Mouse (Mus musculus): ENCODE measurements around the gene Tor2a. TPM values are rescaled to one million over a fixed set of nuclear protein-coding genes. Genes with fewer than 3 reads are reported as not detected.

The Tor2a gene
- polyA plus RNA-seq (2015; fragmentation: Nextera tagmentation; extraction: Ambion mirVana) = 54.4 and 60.6 TPM in 2 replicates

GRCm38 (mm10) chr2:32757056-32757845 lies at the start of gene Tor2a:
Gene Tor2a (plus strand): TSS chr2:32757234.
- Histone ChIP-seq H3K4me3 (replicated peaks) (peak within 1 kb of the TSS; percentile 74), H3K4me1 (peaks cover 19% of the 10 kb centered on the region), H3K4me2 (peak within 1 kb of the TSS; percentile 58), H3K9ac (replicated peaks) (peak within 1 kb of the TSS; percentile 90), H3K9me3 (replicated peaks) (no peaks in the 10 kb centered on the region), H3K27me3 (replicated peaks) (no peaks in the 10 kb centered on the region), H3K27ac (replicated peaks) (peak within 1 kb of the TSS; percentile 95), H3K36me3 (peaks cover 46% of the 10 kb centered on the region)
- WGBS = under 1% methylated on average over 66 of the region's 66 CpGs
- peak; percentile 96 for ATAC-seq (ENCODE audit: low FRiP score)

GRCm38 (mm10) chr2:32708643-32709042 lies 48.4 kb upstream of the Tor2a start:
- no peak overlapping the region for H3K4me2 ChIP-seq
- H3K4me1 ChIP-seq = peaks cover 23% of the 10 kb centered on the region
- no peaks in the 10 kb centered on the region for H3K9me3 ChIP-seq (replicated peaks)
- WGBS = 48% methylated on average over 3 of the region's 3 CpGs
- no peak for ATAC-seq (ENCODE audit: low FRiP score)
- H3K27me3 ChIP-seq (replicated peaks) = no peaks in the 10 kb centered on the region
- H3K4me3 ChIP-seq (replicated peaks) = no peak overlapping the region
- no peak overlapping the region for H3K27ac ChIP-seq (replicated peaks)
- H3K36me3 ChIP-seq = peaks cover 66% of the 10 kb centered on the region
- H3K9ac ChIP-seq (replicated peaks) = no peak overlapping the region

GRCm38 (mm10) chr2:32709521-32710137 lies 47.4 kb upstream of the Tor2a start:
- Histone ChIP-seq H3K9me3 (replicated peaks) (no peaks in the 10 kb centered on the region), H3K4me1 (peaks cover 33% of the 10 kb centered on the region), H3K27ac (replicated peaks) (no peak overlapping the region), H3K4me2 (no peak overlapping the region), H3K9ac (replicated peaks) (no peak overlapping the region), H3K27me3 (replicated peaks) (no peaks in the 10 kb centered on the region), H3K4me3 (replicated peaks) (no peak overlapping the region), H3K36me3 (peaks cover 59% of the 10 kb centered on the region)
- no peak for ATAC-seq (ENCODE audit: low FRiP score)
- WGBS = 96% methylated on average over 20 of the region's 20 CpGs

- H3K9me3 ChIP-seq (replicated peaks) = no peaks in the 10 kb centered on the region
- peaks cover 51% of the 10 kb centered on the region for H3K36me3 ChIP-seq
- 87% methylated on average over 5 of the region's 5 CpGs for WGBS
- no peak overlapping the region for H3K27ac ChIP-seq (replicated peaks)
- H3K4me3 ChIP-seq (replicated peaks) = no peak overlapping the region
- no peaks in the 10 kb centered on the region for H3K27me3 ChIP-seq (replicated peaks)
- H3K4me2 ChIP-seq = no peak overlapping the region
- ATAC-seq (ENCODE audit: low FRiP score) = no peak
- H3K4me1 ChIP-seq = peaks cover 39% of the 10 kb centered on the region
- H3K9ac ChIP-seq (replicated peaks) = no peak overlapping the region
These were observed 46.6 kb upstream of the Tor2a start for GRCm38 (mm10) chr2:32710425-32710824.

GRCm38 (mm10) chr2:32711301-32712056 lies 45.6 kb upstream of the Tor2a start:
- H3K9ac ChIP-seq (replicated peaks) = peak overlapping the region; percentile 83
- peaks cover 40% of the 10 kb centered on the region for H3K36me3 ChIP-seq
- no peaks in the 10 kb centered on the region for H3K27me3 ChIP-seq (replicated peaks)
- H3K9me3 ChIP-seq (replicated peaks) = no peaks in the 10 kb centered on the region
- peak overlapping the region; percentile 99 for H3K27ac ChIP-seq (replicated peaks)
- H3K4me1 ChIP-seq = peaks cover 39% of the 10 kb centered on the region
- 31% methylated on average over 9 of the region's 9 CpGs for WGBS
- no peak for ATAC-seq (ENCODE audit: low FRiP score)
- peak overlapping the region; percentile 93 for H3K4me3 ChIP-seq (replicated peaks)
- H3K4me2 ChIP-seq = peak overlapping the region; percentile 97

- Histone ChIP-seq H3K9ac (replicated peaks) (peak overlapping the region; percentile 83), H3K4me1 (peaks cover 39% of the 10 kb centered on the region), H3K27ac (replicated peaks) (peak overlapping the region; percentile 99), H3K4me3 (replicated peaks) (peak overlapping the region; percentile 93), H3K36me3 (peaks cover 34% of the 10 kb centered on the region), H3K9me3 (replicated peaks) (no peaks in the 10 kb centered on the region), H3K4me2 (peak overlapping the region; percentile 97), H3K27me3 (replicated peaks) (no peaks in the 10 kb centered on the region)
- under 1% methylated on average over 41 of the region's 41 CpGs for WGBS
- ATAC-seq (ENCODE audit: low FRiP score) = peak; percentile 33; the same call in 1 of the 2 replicates
These were observed 44.9 kb upstream of the Tor2a start for GRCm38 (mm10) chr2:32712108-32712551.

GRCm38 (mm10) chr2:32712586-32712933 lies 44.5 kb upstream of the Tor2a start:
- H3K9me3 ChIP-seq (replicated peaks) = no peaks in the 10 kb centered on the region
- peak overlapping the region; percentile 83 for H3K9ac ChIP-seq (replicated peaks)
- H3K36me3 ChIP-seq = peaks cover 31% of the 10 kb centered on the region
- H3K27ac ChIP-seq (replicated peaks) = peak overlapping the region; percentile 99
- 0% methylated on average over 28 of the region's 44 CpGs for WGBS
- ATAC-seq (ENCODE audit: low FRiP score) = peak; percentile 90
- H3K4me1 ChIP-seq = peaks cover 39% of the 10 kb centered on the region
- H3K4me2 ChIP-seq = peak overlapping the region; percentile 97
- H3K4me3 ChIP-seq (replicated peaks) = peak overlapping the region; percentile 93
- H3K27me3 ChIP-seq (replicated peaks) = no peaks in the 10 kb centered on the region

GRCm38 (mm10) chr2:32712934-32713817 lies 43.9 kb upstream of the Tor2a start, which contains the start of gene Cdk9:
Gene Cdk9 (minus strand): TSS chr2:32713076.
- Histone ChIP-seq H3K36me3 (peaks cover 25% of the 10 kb centered on the region), H3K27ac (replicated peaks) (peak within 1 kb of the TSS; percentile 99), H3K4me3 (replicated peaks) (peak within 1 kb of the TSS; percentile 93), H3K9ac (replicated peaks) (peak within 1 kb of the TSS; percentile 83), H3K27me3 (replicated peaks) (no peaks in the 10 kb centered on the region), H3K4me1 (peaks cover 39% of the 10 kb centered on the region), H3K9me3 (replicated peaks) (no peaks in the 10 kb centered on the region), H3K4me2 (peak within 1 kb of the TSS; percentile 97)
- peak; percentile 91 for ATAC-seq (ENCODE audit: low FRiP score)
- under 1% methylated on average over 56 of the region's 79 CpGs for WGBS

GRCm38 (mm10) chr2:32714117-32714986 lies 42.7 kb upstream of the Tor2a start:
- Histone ChIP-seq H3K4me2 (peak overlapping the region; percentile 97), H3K9me3 (replicated peaks) (no peaks in the 10 kb centered on the region), H3K4me3 (replicated peaks) (peak overlapping the region; percentile 93), H3K27ac (replicated peaks) (peak overlapping the region; percentile 99), H3K27me3 (replicated peaks) (no peaks in the 10 kb centered on the region), H3K9ac (replicated peaks) (peak overlapping the region; percentile 83), H3K4me1 (peaks cover 40% of the 10 kb centered on the region), H3K36me3 (peaks cover 13% of the 10 kb centered on the region)
- no peak for ATAC-seq (ENCODE audit: low FRiP score)
- WGBS = 67% methylated on average over 11 of the region's 11 CpGs

GRCm38 (mm10) chr2:32714987-32715425 lies 42.0 kb upstream of the Tor2a start:
- Histone ChIP-seq H3K9ac (replicated peaks) (0 out of 2 replicates have a peak overlapping the region, but pooled peaks have one; percentile 24), H3K4me2 (no peak overlapping the region), H3K36me3 (peaks cover 7% of the 10 kb centered on the region), H3K4me1 (peaks cover 37% of the 10 kb centered on the region), H3K27me3 (replicated peaks) (no peaks in the 10 kb centered on the region), H3K27ac (replicated peaks) (peak overlapping the region; percentile 99; the same call in 1 of the 2 replicates), H3K9me3 (replicated peaks) (no peaks in the 10 kb centered on the region), H3K4me3 (replicated peaks) (no peak overlapping the region)
- no peak for ATAC-seq (ENCODE audit: low FRiP score)
- WGBS = 72% methylated on average over 4 of the region's 4 CpGs

Measured in neural tube, embryonic 15.5 days (tissue).